Mouse (Mus musculus): ENCODE results near the gene Oasl2. TPM values are rescaled to one million over a fixed set of nuclear protein-coding genes. Genes with fewer than 3 reads are reported as not detected.
"Not testable (repeated sequence)": the region's sequence is repeated elsewhere in the genome, so short reads cannot be mapped to it uniquely, and the experiment has no call there.

Oasl2 gene
- polyA plus RNA-seq (2015; fragmentation: Nextera tagmentation; extraction: Ambion mirVana): 6.2 and 9.2 TPM in 2 replicates

DNA sequence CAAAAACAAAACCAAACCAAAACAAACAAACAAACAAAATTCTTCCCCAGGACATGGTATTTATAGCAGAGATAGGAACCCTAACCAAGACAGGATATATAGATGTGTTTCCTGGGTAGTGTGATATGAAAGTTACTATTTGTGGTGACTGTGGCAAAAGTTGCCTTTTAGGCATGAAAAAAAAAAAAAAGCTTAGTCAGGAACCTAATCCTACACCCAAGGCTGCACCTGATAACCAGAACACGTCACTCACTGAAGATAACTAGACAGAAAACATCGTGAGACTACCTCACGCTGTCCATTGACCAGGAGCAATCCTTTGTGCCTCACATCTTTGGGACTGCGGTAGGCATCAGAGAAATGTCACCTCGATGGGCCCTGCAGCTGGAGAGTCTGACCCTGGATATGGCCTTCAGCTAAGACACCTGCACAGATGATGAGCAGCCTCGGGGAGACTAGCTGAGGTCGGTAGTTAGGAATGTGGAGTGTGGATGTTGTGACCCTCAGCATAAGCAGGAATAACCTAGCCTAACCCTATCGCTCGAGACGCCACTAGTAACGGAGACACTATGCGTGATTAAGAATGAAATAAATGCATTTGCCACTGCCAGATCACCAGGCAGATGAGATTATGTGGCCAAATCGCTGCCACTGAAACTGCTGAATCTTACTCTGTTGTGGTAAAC is at the start of gene Oasl2:
Oasl2 (plus strand) TSS at position 249 of the 686 bp plus-strand sequence.
- no peak for ATAC-seq (ENCODE audit: borderline replicate concordance, extremely low read depth, low FRiP score, low TSS enrichment)
- WGBS: 51% methylated on average over 13 of the region's 13 CpGs
- peaks cover 13% of the 10 kb centered on the region; the same call in 1 of the 2 replicates for H3K4me1 ChIP-seq
- H3K4me3 ChIP-seq: peak within 1 kb of the TSS; percentile 32
- no peaks in the 10 kb centered on the region for H3K9me3 ChIP-seq
- H3K9ac ChIP-seq: peak within 1 kb of the TSS; percentile 21; the same call in 1 of the 2 replicates
- H3K27me3 ChIP-seq: no peaks in the 10 kb centered on the region
- H3K36me3 ChIP-seq: no peaks in the 10 kb centered on the region
- H3K4me2 ChIP-seq: peak within 1 kb of the TSS; percentile 49
- H3K27ac ChIP-seq: no peak within 1 kb of the TSS

DNA sequence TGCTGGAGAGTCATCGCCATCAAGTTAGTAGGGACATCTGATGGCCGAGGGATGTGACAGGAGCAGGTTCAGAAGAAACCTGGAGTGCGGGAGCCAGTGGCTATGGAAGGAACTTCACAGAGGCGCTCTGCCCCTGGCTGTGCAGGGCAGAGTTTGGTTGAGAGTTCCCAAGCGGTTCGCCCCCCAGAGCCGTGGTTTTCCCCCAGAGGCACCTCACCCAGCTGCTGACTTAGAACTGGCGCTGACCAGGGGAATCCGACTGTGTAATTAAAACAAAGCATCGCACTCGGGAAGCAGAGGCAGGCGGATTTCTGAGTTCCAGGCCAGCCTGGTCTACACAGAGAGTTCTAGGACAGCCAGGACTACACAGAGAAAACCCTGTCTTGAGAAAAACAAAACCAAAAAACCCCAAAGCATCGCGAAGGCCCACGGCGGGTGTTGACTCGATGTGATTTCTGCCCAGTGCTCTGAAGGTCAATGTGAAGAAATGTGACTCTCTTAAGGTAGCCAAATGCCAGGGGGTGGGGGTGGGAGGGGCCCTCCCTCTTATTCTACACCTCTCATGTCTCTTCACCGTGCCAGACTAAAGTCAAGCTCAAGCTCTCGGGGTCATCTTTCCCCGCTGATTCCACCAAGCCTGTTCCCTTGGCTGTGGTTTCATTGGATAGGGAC is 45.0 kb upstream of the Oasl2 start:
- Histone ChIP-seq H3K4me3 (no peak overlapping the region), H3K36me3 (no peaks in the 10 kb centered on the region), H3K27me3 (0 out of 2 replicates have a peak, but pooled peaks cover under 1% of the 10 kb centered on the region), H3K4me2 (no peak overlapping the region), H3K9me3 (no peaks in the 10 kb centered on the region), H3K27ac (no peak overlapping the region), H3K4me1 (no peaks in the 10 kb centered on the region), H3K9ac (no peak overlapping the region)
- 80% methylated on average over 20 of the region's 20 CpGs for WGBS
- ATAC-seq (ENCODE audit: borderline replicate concordance, extremely low read depth, low FRiP score, low TSS enrichment): no peak

DNA sequence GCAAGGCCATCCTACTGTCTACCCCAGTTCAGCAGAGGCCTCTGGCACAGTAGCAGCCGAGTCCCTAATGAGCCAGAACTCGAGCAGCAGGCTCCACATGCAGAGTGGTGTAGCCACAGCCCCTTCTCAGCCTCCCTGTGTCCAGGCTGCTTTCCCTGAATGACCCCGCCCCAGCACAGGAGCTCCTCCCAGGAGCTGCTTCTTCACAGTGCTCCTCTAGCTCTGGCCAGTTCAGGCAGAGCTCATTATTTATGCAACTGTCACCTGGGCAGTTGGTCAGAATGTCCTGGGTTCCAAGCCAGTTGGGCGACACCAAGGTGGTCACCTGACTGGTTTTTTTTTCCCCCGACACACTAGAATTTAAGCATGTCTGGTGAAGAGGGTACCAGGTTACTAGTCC is 43.4 kb upstream of the Oasl2 start, which contains the start of gene 4930519G04Rik:
4930519G04Rik (plus strand) TSS at position 301 of the 400 bp plus-strand sequence.
- H3K4me2 ChIP-seq; H3K9me3 ChIP-seq; H3K4me1 ChIP-seq; H3K9ac ChIP-seq; H3K36me3 ChIP-seq; ATAC-seq (ENCODE audit: borderline replicate concordance, extremely low read depth, low FRiP score, low TSS enrichment); H3K4me3 ChIP-seq; H3K27ac ChIP-seq: not testable (repeated sequence)
- peaks cover 14% of the 10 kb centered on the region for H3K27me3 ChIP-seq
- 56% methylated on average over 3 of the region's 5 CpGs for WGBS

DNA sequence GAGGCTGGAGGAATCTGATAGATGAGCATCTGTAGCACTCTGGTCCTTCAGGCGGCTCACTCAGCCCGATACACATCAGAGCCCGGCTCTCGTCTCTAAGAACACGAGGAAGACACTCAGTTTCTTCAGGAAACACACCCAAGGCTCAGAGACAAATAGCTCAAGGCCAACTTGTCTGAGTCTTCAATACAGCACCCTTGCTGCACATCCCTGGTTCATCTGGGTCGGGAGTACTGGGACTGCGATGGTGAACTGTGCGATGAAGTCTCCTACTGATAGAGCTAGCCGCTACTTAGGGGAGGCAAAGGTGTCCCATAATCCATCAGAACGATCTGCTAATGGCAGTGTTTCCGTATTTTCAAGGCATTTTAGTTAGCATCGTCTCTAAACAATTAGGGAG is 38.2 kb upstream of the Oasl2 start, which contains the start of gene Gm9936:
Gm9936 (minus strand) TSS at position 101 of the 400 bp plus-strand sequence.
- H3K9me3 ChIP-seq: no peaks in the 10 kb centered on the region
- H3K4me3 ChIP-seq: peak within 1 kb of the TSS; percentile 21
- H3K4me2 ChIP-seq: peak within 1 kb of the TSS; percentile 52
- ATAC-seq (ENCODE audit: borderline replicate concordance, extremely low read depth, low FRiP score, low TSS enrichment): no peak
- no peaks in the 10 kb centered on the region for H3K36me3 ChIP-seq
- H3K27me3 ChIP-seq: peaks cover 36% of the 10 kb centered on the region
- no peak within 1 kb of the TSS; the same call in 1 of the 2 replicates for H3K9ac ChIP-seq
- 0 out of 2 replicates have a peak, but pooled peaks cover 3% of the 10 kb centered on the region for H3K4me1 ChIP-seq
- WGBS: 62% methylated on average over 12 of the region's 12 CpGs
- H3K27ac ChIP-seq: no peak within 1 kb of the TSS

DNA sequence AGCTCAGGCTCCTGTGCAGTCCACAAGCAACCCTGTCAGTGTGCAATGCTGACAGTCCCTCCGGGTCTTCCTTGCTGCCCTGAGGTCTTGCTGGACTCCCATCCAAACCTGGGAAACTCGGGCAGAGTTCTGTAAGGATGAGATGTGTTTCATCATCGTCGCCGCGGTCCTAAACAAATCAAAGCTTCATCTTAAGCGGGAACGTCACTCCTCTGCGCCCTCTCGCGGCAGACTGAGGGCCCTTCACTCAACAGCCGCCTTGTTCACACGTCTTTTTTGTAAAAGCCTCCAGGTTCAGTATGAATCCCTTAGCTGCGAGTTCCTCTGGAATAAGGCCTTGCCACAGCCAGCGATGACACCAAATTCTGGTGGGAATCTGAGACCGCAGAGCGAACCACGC is 37.5 kb upstream of the Oasl2 start:
- Histone ChIP-seq H3K36me3 (no peaks in the 10 kb centered on the region), H3K27ac (no peak overlapping the region), H3K9me3 (no peaks in the 10 kb centered on the region), H3K4me2 (peak overlapping the region; percentile 52), H3K4me3 (peak overlapping the region; percentile 21), H3K9ac (no peak overlapping the region; the same call in 1 of the 2 replicates), H3K27me3 (peaks cover 36% of the 10 kb centered on the region), H3K4me1 (0 out of 2 replicates have a peak, but pooled peaks cover 3% of the 10 kb centered on the region)
- 4% methylated on average over 18 of the region's 18 CpGs for whole genome bisulfite sequencing
- ATAC-seq (ENCODE audit: borderline replicate concordance, extremely low read depth, low FRiP score, low TSS enrichment): no peak

DNA sequence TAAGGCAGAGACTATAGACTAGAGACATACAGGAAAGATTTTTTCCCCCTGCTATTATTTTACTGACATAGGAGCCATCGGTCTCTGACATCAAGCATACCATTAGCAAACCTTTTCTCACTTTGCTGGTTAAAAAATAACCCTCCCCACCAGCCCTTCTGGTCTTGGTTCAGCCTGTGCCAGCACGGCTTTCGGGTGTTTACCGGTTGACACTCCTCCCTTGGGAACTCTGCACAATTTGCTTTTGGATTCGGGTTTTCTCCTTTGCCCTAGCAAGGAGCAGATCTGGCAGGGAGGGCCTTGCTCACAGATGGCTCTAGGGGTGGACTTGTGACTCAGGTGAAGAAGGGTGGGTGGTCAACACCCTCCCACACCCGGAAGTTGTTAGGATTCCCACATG is 35.0 kb upstream of the Oasl2 start:
- no peaks in the 10 kb centered on the region for H3K36me3 ChIP-seq
- no peaks in the 10 kb centered on the region for H3K9me3 ChIP-seq
- no peak overlapping the region for H3K4me3 ChIP-seq
- H3K4me2 ChIP-seq: no peak overlapping the region
- WGBS: 56% methylated on average over 6 of the region's 6 CpGs
- H3K27me3 ChIP-seq: peaks cover 35% of the 10 kb centered on the region
- ATAC-seq (ENCODE audit: borderline replicate concordance, extremely low read depth, low FRiP score, low TSS enrichment): no peak
- 0 out of 2 replicates have a peak, but pooled peaks cover 3% of the 10 kb centered on the region for H3K4me1 ChIP-seq
- no peak overlapping the region for H3K27ac ChIP-seq
- no peak overlapping the region for H3K9ac ChIP-seq

DNA sequence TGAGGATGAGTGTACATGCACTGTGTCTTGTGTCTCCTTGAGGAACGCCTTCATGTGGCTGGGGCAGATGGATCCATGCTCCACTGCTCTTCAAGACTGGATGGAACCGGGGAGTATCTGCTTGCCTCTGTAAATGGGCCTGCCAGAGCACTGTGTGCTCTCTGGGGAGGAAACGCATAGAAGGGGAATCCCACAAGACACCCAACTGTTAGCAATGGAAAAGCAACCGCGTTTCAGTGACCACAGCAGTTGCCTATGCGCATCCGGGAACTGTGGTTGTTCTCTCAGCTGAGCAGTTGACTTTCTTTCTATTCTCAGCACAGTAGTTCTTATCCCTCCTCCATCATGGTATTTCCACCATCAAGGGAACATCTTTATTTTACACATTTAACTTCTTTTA is 31.9 kb upstream of the Oasl2 start:
- no peaks in the 10 kb centered on the region for H3K4me1 ChIP-seq
- no peak overlapping the region for H3K9ac ChIP-seq
- no peak for ATAC-seq (ENCODE audit: borderline replicate concordance, extremely low read depth, low FRiP score, low TSS enrichment)
- peaks cover 7% of the 10 kb centered on the region for H3K9me3 ChIP-seq
- H3K4me3 ChIP-seq: no peak overlapping the region
- H3K27me3 ChIP-seq: peaks cover 10% of the 10 kb centered on the region; the same call in 1 of the 2 replicates
- 84% methylated on average over 7 of the region's 7 CpGs for WGBS
- no peaks in the 10 kb centered on the region for H3K36me3 ChIP-seq
- H3K27ac ChIP-seq: no peak overlapping the region
- H3K4me2 ChIP-seq: no peak overlapping the region

DNA sequence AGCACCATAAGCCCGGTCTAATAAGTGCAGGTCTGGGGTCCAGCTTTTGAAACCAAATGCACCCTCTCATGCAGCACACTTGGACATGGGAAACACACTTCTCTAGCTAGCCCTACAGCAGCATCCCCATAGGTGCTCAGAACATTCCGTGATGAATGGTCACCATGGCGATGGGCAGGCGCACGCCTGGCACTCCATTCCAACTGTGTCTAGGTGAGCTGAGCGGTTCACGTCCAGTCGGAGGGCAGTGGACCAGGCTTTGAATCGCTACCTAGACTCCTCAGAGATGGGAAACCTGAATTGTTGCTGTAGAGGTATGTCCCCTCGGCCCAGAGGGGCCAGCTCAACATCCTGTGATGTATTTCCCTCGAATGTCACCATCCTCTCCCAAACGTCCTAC is 31.5 kb upstream of the Oasl2 start:
- Histone ChIP-seq H3K4me3 (no peak overlapping the region), H3K27ac (no peak overlapping the region), H3K36me3 (no peaks in the 10 kb centered on the region), H3K9ac (no peak overlapping the region), H3K27me3 (peaks cover 8% of the 10 kb centered on the region; the same call in 1 of the 2 replicates), H3K4me2 (no peak overlapping the region), H3K4me1 (no peaks in the 10 kb centered on the region), H3K9me3 (peaks cover 7% of the 10 kb centered on the region)
- WGBS: 88% methylated on average over 12 of the region's 12 CpGs
- ATAC-seq (ENCODE audit: borderline replicate concordance, extremely low read depth, low FRiP score, low TSS enrichment): no peak

DNA sequence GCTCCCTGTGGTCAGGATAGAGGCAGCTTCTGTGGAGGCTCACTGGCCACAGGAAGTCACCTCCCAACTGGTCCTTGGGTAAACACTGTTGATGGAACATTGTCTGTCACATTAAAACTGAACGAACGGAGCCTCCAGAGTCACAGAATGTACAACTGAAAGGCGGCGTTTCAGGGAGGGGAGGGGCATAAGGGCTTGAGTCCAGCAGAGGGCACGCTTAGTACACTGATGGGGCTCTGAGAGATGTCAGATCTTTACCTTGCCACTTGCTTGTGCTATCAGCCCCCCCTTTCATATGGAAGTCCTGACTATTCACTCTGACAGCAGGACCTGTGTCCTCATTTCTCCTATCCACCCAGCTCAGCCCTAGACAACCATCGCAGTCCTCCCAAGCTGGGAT is 20.9 kb upstream of the Oasl2 start:
- H3K9ac ChIP-seq: no peak overlapping the region
- H3K4me1 ChIP-seq: no peaks in the 10 kb centered on the region
- no peak overlapping the region for H3K27ac ChIP-seq
- H3K9me3 ChIP-seq: no peaks in the 10 kb centered on the region
- no peak overlapping the region; the same call in 1 of the 2 replicates for H3K4me2 ChIP-seq
- no peak overlapping the region for H3K4me3 ChIP-seq
- 35% methylated on average over 6 of the region's 6 CpGs for WGBS
- 0 out of 2 replicates have a peak, but pooled peaks cover 5% of the 10 kb centered on the region for H3K27me3 ChIP-seq
- H3K36me3 ChIP-seq: no peaks in the 10 kb centered on the region
- ATAC-seq (ENCODE audit: borderline replicate concordance, extremely low read depth, low FRiP score, low TSS enrichment): no peak

DNA sequence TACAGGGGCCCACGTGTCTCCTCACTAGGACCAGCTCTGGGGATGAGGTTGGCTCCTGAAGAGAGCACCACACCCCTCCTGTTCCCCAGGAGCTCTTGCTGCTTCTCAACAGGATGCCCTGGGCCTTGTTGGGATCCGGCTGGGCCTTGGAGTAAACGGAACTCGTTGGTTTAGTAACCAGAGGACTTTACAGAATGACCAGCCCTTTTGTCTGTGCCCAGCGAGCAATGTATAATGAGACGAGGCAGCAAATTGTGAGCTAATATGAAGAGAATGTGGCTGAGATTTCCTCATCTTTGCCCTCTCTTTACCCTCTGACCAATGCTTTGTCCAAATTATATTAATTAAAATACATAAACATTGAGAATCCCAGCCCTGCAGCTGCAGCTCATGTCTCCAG is 20.4 kb upstream of the Oasl2 start:
- Histone ChIP-seq H3K4me1 (no peaks in the 10 kb centered on the region), H3K27ac (no peak overlapping the region), H3K27me3 (0 out of 2 replicates have a peak, but pooled peaks cover 5% of the 10 kb centered on the region), H3K4me2 (no peak overlapping the region), H3K36me3 (no peaks in the 10 kb centered on the region), H3K9me3 (no peaks in the 10 kb centered on the region), H3K9ac (no peak overlapping the region), H3K4me3 (no peak overlapping the region)
- no peak for ATAC-seq (ENCODE audit: borderline replicate concordance, extremely low read depth, low FRiP score, low TSS enrichment)
- 41% methylated on average over 6 of the region's 6 CpGs for WGBS

DNA sequence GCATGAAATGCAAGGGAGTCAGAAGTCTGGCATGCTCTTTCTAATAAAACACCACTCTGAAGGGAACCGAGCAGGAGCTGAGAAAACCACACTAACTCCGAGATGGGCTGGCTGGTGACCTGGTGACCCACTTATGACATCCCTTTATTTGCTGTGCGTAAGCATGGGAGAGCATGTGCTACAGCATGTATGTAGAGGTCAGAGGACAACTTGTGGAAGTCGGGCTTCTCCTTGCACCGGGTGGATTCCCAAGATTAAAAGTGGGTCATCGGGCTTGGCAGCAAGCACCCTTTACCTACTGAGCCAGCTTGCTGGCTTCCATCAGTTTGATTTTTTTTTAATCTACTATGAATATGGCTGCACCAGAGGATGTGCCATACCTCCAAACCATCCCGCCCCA is 19.2 kb upstream of the Oasl2 start:
- 69% methylated on average over 7 of the region's 7 CpGs for WGBS
- Histone ChIP-seq H3K27ac (no peak overlapping the region), H3K4me1 (no peaks in the 10 kb centered on the region), H3K27me3 (0 out of 2 replicates have a peak, but pooled peaks cover under 1% of the 10 kb centered on the region), H3K9me3 (no peaks in the 10 kb centered on the region), H3K9ac (no peak overlapping the region), H3K36me3 (no peaks in the 10 kb centered on the region), H3K4me2 (no peak overlapping the region), H3K4me3 (no peak overlapping the region)
- no peak for ATAC-seq (ENCODE audit: borderline replicate concordance, extremely low read depth, low FRiP score, low TSS enrichment)

DNA sequence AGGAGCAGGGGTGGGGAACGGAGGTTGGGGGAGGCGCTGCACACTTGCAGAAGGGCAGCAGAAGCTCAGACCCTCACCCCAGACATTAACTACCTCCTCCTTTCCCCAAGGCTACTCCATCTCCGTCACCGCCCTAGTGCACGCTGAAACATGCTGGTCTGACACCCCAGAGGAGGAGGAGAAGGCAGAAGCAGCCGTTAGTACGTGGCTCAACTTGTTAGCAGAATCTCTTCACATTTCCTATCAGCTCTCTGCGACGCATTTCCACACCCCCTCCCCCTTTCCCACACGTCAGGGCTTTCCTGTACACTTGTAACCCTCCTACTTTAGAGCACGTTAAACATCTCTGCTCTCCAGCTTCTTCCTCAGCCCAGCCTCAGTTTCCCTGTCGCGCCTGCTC is 17.3 kb upstream of the Oasl2 start:
- no peak overlapping the region for H3K27ac ChIP-seq
- H3K4me2 ChIP-seq: no peak overlapping the region
- H3K36me3 ChIP-seq: no peaks in the 10 kb centered on the region
- ATAC-seq (ENCODE audit: borderline replicate concordance, extremely low read depth, low FRiP score, low TSS enrichment): no peak
- H3K4me3 ChIP-seq: no peak overlapping the region
- WGBS: 26% methylated on average over 10 of the region's 13 CpGs
- H3K9me3 ChIP-seq: no peaks in the 10 kb centered on the region
- H3K9ac ChIP-seq: no peak overlapping the region
- no peaks in the 10 kb centered on the region for H3K4me1 ChIP-seq
- no peaks in the 10 kb centered on the region for H3K27me3 ChIP-seq
